Mouse (Mus musculus) MEL-GATA-1-ER (cell line): ENCODE results near the gene Mrpl52.

Source experiments
- DNase-seq: peaks from one replicate; pipeline ENCODE4 v3.0.0-alpha.2; 2012; ENCODE audit warnings: low read depth; ENCODE audit errors: extremely low read depth

Gene Mrpl52

GRCm38 (mm10) chr14:54432837-54433830 is 6.4 kb downstream of the Mrpl52 start:
- DNase-seq: no peak

- DNase-seq: no peak
Measured at GRCm38 (mm10) chr14:54433941-54434531, 7.3 kb downstream of the Mrpl52 start.

- DNase-seq: no peak
Measured at GRCm38 (mm10) chr14:54435194-54435918, 8.6 kb downstream of the Mrpl52 start.

- DNase-seq: no peak
Measured at GRCm38 (mm10) chr14:54439155-54439554, 12.4 kb downstream of the Mrpl52 start.

- DNase-seq: no peak
Measured at GRCm38 (mm10) chr14:54439610-54440009, 12.9 kb downstream of the Mrpl52 start.

GRCm38 (mm10) chr14:54440538-54440937 is 13.8 kb downstream of the Mrpl52 start:
- DNase-seq: no peak

- no peak for DNase-seq
Measured at GRCm38 (mm10) chr14:54441365-54441764, 14.7 kb downstream of the Mrpl52 start.

- no peak for DNase-seq
Measured at GRCm38 (mm10) chr14:54442548-54442947, 15.8 kb downstream of the Mrpl52 start.

- DNase-seq: no peak
Measured at GRCm38 (mm10) chr14:54443196-54443595, 16.5 kb downstream of the Mrpl52 start.

- no peak for DNase-seq
Measured at GRCm38 (mm10) chr14:54443712-54444618, 17.3 kb downstream of the Mrpl52 start.

GRCm38 (mm10) chr14:54445476-54445875 is 18.8 kb downstream of the Mrpl52 start:
- DNase-seq: no peak

- DNase-seq: no peak
Measured at GRCm38 (mm10) chr14:54453566-54453965, 26.9 kb downstream of the Mrpl52 start.

- DNase-seq: no peak
Measured at GRCm38 (mm10) chr14:54454669-54455528, 28.2 kb downstream of the Mrpl52 start.

- DNase-seq: peak; percentile 49
Measured at GRCm38 (mm10) chr14:54457907-54458569, 31.3 kb downstream of the Mrpl52 start.

GRCm38 (mm10) chr14:54462146-54462545 is 35.4 kb downstream of the Mrpl52 start:
- DNase-seq: no peak

- DNase-seq: peak; percentile 78
Measured at GRCm38 (mm10) chr14:54463108-54463958, 36.6 kb downstream of the Mrpl52 start.

- no peak for DNase-seq
Measured at GRCm38 (mm10) chr14:54463959-54464292, 37.2 kb downstream of the Mrpl52 start, which contains the start of gene Lrp10. Lrp10 (plus strand) TSS chr14:54464137.

GRCm38 (mm10) chr14:54464293-54465005 is 37.7 kb downstream of the Mrpl52 start:
- peak; percentile 67 for DNase-seq
